Mouse (Mus musculus) liver, postnatal 0 days (tissue): Measurements from ENCODE around the gene Foxc2. TPM values are rescaled to one million over a fixed set of nuclear protein-coding genes. Genes with fewer than 3 reads are reported as not detected.
A peak's percentile ranks its signal among the peaks of the same experiment; 100 is the strongest.
"Not testable (repeated sequence)": the region's sequence is repeated elsewhere in the genome, so short reads cannot be mapped to it uniquely, and the experiment has no call there.

Source experiments
- ATAC-seq: fragments of 200-750 bp; cut with Nextera tagmentation; 2 replicates; pipeline ENCODE4 v1.8.0; 2017; ENCODE audit warnings: mild to moderate bottlenecking, moderate library complexity
- DNase-seq: peaks from one replicate; pipeline ENCODE4 v3.0.0-alpha.2; 2016
- H3K27ac ChIP-seq: fragments of 300-500 bp; sonication (generic); 2 replicates; pipeline ENCODE4 v1.5.1; 2014; ENCODE audit warnings: antibody characterized with exemption, moderate library complexity, mild to moderate bottlenecking, low read depth
- H3K27me3 ChIP-seq: fragments of 300-500 bp; sonication (generic); 2 replicates; pipeline ENCODE4 v1.6.1; 2014; ENCODE audit warnings: low read length, control low read depth, mixed read lengths; ENCODE audit not compliant: insufficient read depth
- H3K36me3 ChIP-seq: fragments of 300-500 bp; sonication (generic); replicated peaks from 2 replicates; pipeline ENCODE4 v1.6.1; 2014; ENCODE audit warnings: mild to moderate bottlenecking, control low read depth, low read length, moderate library complexity, mixed read lengths; ENCODE audit not compliant: insufficient read depth
- H3K4me1 ChIP-seq: fragments of 300-500 bp; sonication (generic); 2 replicates; pipeline ENCODE4 v1.6.1; 2014; ENCODE audit warnings: antibody characterized with exemption, mild to moderate bottlenecking, control low read depth; ENCODE audit not compliant: insufficient read depth
- H3K4me2 ChIP-seq: fragments of 300-500 bp; sonication (generic); 2 replicates; pipeline ENCODE4 v1.6.1; 2014; ENCODE audit warnings: low read depth, mild to moderate bottlenecking, low read length, moderate library complexity, mixed read lengths
- H3K4me3 ChIP-seq: fragments of 300-500 bp; sonication (generic); 2 replicates; pipeline ENCODE4 v1.5.1; 2014; ENCODE audit warnings: low read depth, low read length
- H3K9ac ChIP-seq: fragments of 300-500 bp; sonication (generic); replicated peaks from 2 replicates; pipeline ENCODE4 v1.6.1; 2014; ENCODE audit warnings: mild to moderate bottlenecking, moderate library complexity
- H3K9me3 ChIP-seq: fragments of 300-500 bp; sonication (generic); 2 replicates; pipeline ENCODE4 v1.6.1; 2016; ENCODE audit warnings: mild to moderate bottlenecking, control low read depth, low read length, mixed read lengths
- CTCF ChIP-seq: sonication (generic); IDR thresholded peaks from 2 replicates; pipeline ENCODE4 v1.5.1; 2016; ENCODE audit warnings: antibody characterized with exemption, low read depth
- EP300 ChIP-seq: IDR thresholded peaks from 2 replicates; pipeline ENCODE4 v1.6.1; 2016; ENCODE audit warnings: antibody characterized with exemption, low read depth, mild to moderate bottlenecking
- WGBS: fragments of 180-500 bp; shearing (Covaris S2); extraction: QIAGEN DNeasy Blood & Tissue Kit; methylation state at CpG from one replicate; pipeline ENCODE4 v1.1.7; 2014; ENCODE audit not compliant: insufficient replicate concordance; 5-methylcytosine and 5-hydroxymethylcytosine counted together
- polyA plus RNA-seq: library from polyadenylated mRNA; unstranded; fragments of >200 nt; fragmentation: Nextera tagmentation; extraction: Ambion mirVana; gene quantifications from 2 replicates; pipeline ENCODE4 v1.2.1, GENCODE M21; 2015

Foxc2 gene
- polyA plus RNA-seq, 1 experiment from 2014 or later, result 0.05 TPM

DNA sequence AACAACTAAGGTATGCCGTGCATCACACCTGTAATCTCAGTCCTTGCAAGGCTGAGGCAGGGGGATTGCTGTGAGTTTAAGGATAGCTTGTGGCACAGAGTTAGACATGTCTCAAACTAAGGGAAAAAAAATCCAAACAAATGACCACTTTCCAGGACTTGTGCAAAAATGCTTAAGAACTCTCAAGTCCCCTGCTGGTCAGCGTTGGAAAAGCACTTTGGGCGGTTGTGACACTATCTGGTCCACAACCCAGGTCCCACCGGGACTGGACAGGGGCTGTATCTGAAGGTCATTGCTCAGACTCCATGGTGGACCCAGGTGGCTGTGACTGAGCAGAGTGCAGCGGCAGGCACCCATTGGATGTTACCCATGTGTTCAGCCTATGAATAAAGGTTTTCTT lies 14.6 kb downstream of the Foxc2 start:
- no peak overlapping the region for H3K4me3 ChIP-seq
- H3K4me2 ChIP-seq, result no peak overlapping the region
- H3K36me3 ChIP-seq, result no peaks in the 10 kb centered on the region
- H3K27ac ChIP-seq, result no peak overlapping the region
- TF ChIP-seq CTCF (peak; percentile 56), EP300 (no peak)
- no peaks in the 10 kb centered on the region for H3K9me3 ChIP-seq
- no peak for DNase-seq
- peaks cover 8% of the 10 kb centered on the region; the same call in 1 of the 2 replicates for H3K4me1 ChIP-seq
- ATAC-seq, result no peak
- WGBS, result 32% methylated on average over 5 of the region's 5 CpGs
- H3K27me3 ChIP-seq, result peaks cover 60% of the 10 kb centered on the region
- H3K9ac ChIP-seq, result no peak overlapping the region

DNA sequence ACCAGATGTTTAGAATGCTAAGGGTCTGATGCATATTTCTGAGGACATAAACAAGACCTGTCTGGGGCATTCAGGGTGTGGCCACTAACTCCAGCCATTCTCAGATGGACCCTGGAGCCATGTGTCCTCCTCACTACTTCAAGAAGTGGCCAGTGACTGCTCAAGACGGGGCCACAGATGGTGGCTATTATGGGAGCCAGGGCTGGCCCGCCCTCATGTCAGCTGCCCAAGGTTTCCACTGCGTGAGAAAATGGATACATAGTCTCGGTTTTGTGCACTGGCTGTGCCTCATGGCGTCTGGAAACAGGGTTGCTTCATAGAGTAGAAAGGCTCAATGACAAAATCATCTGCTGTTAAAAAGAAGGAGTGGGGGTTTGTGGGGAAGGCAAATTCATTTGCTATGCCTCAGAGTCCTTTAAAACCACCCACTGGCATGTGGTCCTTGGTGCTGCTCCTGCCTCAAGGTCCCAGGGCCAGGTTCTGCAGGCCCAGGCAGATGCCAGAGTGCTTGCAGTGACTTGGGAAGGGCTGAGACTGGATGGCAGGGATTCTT lies 17.1 kb downstream of the Foxc2 start:
- DNase-seq (no peak), ATAC-seq (no peak)
- Histone ChIP-seq H3K4me2 (no peak overlapping the region), H3K9me3 (no peaks in the 10 kb centered on the region), H3K27me3 (peaks cover 35% of the 10 kb centered on the region), H3K4me3 (no peak overlapping the region), H3K9ac (no peak overlapping the region), H3K36me3 (no peaks in the 10 kb centered on the region), H3K27ac (no peak overlapping the region), H3K4me1 (peaks cover 5% of the 10 kb centered on the region; the same call in 1 of the 2 replicates)
- TF ChIP-seq CTCF, result no peak
- TF ChIP-seq EP300, result no peak
- 71% methylated on average over 5 of the region's 5 CpGs for WGBS

DNA sequence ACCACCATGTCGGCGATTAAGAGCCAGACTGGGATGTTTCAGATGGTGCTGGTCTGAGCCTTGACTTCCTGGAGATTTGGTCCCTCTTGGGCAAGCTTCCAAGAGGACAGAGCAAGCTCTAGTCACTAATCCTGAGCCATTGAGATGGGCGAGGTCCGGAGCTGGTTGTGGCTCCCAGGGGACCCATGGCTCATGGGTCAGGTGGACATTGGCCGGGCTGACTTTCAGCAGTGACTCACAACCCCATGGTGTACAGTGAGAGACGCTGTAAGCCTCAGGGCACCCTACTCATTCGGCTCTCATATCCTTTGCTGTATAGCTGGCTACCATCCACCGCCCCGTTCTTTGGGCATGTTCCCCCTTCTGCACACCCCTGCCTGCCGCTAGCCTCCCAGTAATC lies 18.1 kb downstream of the Foxc2 start:
- Histone ChIP-seq H3K4me3 (no peak overlapping the region), H3K4me1 (no peaks in the 10 kb centered on the region), H3K4me2 (no peak overlapping the region), H3K27ac (no peak overlapping the region), H3K36me3 (no peaks in the 10 kb centered on the region), H3K9me3 (no peaks in the 10 kb centered on the region), H3K9ac (no peak overlapping the region), H3K27me3 (peaks cover 24% of the 10 kb centered on the region)
- DNase-seq, result no peak
- 73% methylated on average over 10 of the region's 10 CpGs for WGBS
- TF ChIP-seq EP300, result no peak
- no peak for TF ChIP-seq CTCF
- no peak for ATAC-seq

DNA sequence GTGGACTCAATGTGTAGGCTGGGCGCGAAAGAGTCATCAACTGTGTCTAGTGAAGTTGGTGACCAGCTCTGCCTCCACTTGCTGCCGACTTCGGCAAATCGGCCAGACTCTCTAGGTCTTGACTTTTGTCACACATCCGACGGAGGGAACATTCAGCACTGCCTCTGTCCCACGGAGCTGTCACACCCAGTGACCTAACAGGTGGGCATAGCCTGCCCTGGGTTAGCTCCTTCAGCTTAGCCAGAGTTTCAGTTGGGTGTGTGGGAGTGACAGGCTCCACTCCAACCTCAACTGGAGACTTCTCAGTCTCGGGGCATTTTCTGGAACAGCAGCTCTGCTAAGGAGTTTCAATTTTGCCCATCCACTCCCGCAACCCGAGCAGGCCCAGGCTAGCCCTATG lies 18.5 kb downstream of the Foxc2 start:
- Histone ChIP-seq H3K4me2 (no peak overlapping the region), H3K4me3 (no peak overlapping the region), H3K4me1 (no peaks in the 10 kb centered on the region), H3K27ac (no peak overlapping the region), H3K9ac (no peak overlapping the region), H3K9me3 (no peaks in the 10 kb centered on the region), H3K27me3 (peaks cover 20% of the 10 kb centered on the region), H3K36me3 (no peaks in the 10 kb centered on the region)
- ATAC-seq (no peak), DNase-seq (no peak)
- 73% methylated on average over 11 of the region's 11 CpGs for WGBS
- no peak for TF ChIP-seq CTCF
- TF ChIP-seq EP300, result no peak

DNA sequence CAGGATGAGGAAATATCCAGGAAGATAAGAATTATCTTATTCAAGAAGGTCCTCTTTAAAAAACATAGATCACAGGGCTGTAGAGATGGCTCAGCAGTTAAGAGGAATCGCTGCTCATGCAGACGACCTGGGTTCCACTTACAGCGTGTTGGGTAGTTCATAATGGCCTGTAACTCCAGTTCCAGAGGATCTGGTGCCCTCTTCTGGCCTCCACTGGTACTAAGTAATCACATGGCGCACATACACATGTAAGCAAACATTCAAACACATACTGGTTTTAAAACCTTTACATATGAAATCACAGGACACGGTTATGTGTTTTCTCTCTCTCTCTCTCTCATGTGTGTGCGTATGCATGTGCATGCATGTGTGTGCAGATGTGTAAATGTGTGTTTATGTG lies 20.9 kb downstream of the Foxc2 start:
- no peaks in the 10 kb centered on the region for H3K4me1 ChIP-seq
- TF ChIP-seq CTCF, result no peak
- TF ChIP-seq EP300, result no peak
- no peaks in the 10 kb centered on the region for H3K36me3 ChIP-seq
- no peak overlapping the region for H3K4me2 ChIP-seq
- no peak for DNase-seq
- H3K4me3 ChIP-seq, result no peak overlapping the region
- no peak overlapping the region for H3K27ac ChIP-seq
- H3K9me3 ChIP-seq, result no peaks in the 10 kb centered on the region
- H3K9ac ChIP-seq, result no peak overlapping the region
- H3K27me3 ChIP-seq, result 0 out of 2 replicates have a peak, but pooled peaks cover 3% of the 10 kb centered on the region
- WGBS, result 87% methylated on average over 6 of the region's 6 CpGs
- no peak for ATAC-seq

DNA sequence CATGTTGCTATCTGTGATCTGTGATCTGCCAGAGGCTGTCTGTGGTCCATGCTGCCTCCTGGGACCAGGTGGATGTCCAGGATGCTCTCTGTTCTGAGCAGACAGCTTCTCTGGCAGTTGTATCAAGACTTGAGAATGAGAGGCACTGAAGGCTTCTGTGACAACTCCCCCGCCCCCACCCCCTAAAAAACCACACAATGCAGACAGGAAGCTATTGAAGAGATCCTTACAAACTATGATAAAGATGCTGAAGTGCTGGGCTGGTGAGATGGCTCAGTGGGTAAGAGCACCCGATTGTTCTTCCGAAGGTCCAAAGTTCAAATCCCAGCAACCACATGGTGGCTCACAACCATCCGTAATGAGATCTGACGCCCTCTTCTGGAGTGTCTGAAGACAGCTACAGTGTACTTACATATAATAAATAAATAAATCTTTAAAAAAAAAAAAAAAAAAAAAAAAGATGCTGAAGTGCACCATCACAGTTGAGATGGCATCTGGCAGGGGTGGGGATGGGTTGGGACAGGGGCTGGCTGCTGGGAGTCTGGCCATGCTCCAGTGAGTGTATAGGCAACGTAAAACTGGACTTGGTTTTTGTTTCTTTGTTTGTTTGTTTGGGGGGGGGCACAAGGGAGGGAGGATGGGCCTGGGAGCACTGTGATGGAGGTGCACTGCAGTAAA lies 29.6 kb downstream of the Foxc2 start:
- H3K4me3 ChIP-seq, H3K36me3 ChIP-seq, H3K9me3 ChIP-seq, ATAC-seq, H3K27ac ChIP-seq, H3K9ac ChIP-seq, DNase-seq, H3K4me2 ChIP-seq, H3K4me1 ChIP-seq: not testable (repeated sequence)
- 38% methylated on average over 4 of the region's 6 CpGs for WGBS
- H3K27me3 ChIP-seq, result peaks cover 11% of the 10 kb centered on the region; the same call in 1 of the 2 replicates
